Mouse (Mus musculus) fibroblast of lung, adult 2 months (primary cell): ENCODE measurements around the gene Emc10.

Source experiments
- DNase-seq: peaks from one replicate; pipeline ENCODE4 v3.0.0-alpha.2; 2011; ENCODE audit warnings: low read depth

Emc10 gene

GRCm38 (mm10) chr7:44463056-44463425 is 33.3 kb downstream of the Emc10 start:
- no peak for DNase-seq

GRCm38 (mm10) chr7:44462218-44463055 is 33.9 kb downstream of the Emc10 start:
- DNase-seq, result no peak

- no peak for DNase-seq
These were observed 34.7 kb downstream of the Emc10 start for GRCm38 (mm10) chr7:44461503-44462217.

- DNase-seq, result no peak
These were observed 35.4 kb downstream of the Emc10 start for GRCm38 (mm10) chr7:44460767-44461502.

GRCm38 (mm10) chr7:44460067-44460466 is 36.3 kb downstream of the Emc10 start:
- no peak for DNase-seq

- no peak for DNase-seq
These were observed 40.0 kb downstream of the Emc10 start for GRCm38 (mm10) chr7:44456302-44456701.

GRCm38 (mm10) chr7:44453256-44453655 is 43.1 kb downstream of the Emc10 start:
- no peak for DNase-seq

GRCm38 (mm10) chr7:44446070-44446855 is 50.1 kb downstream of the Emc10 start:
- no peak for DNase-seq

- DNase-seq, result no peak
These were observed 50.8 kb downstream of the Emc10 start for GRCm38 (mm10) chr7:44445528-44445923.

GRCm38 (mm10) chr7:44444886-44445527 is 51.3 kb downstream of the Emc10 start:
- DNase-seq, result no peak

- no peak for DNase-seq
These were observed 52.8 kb downstream of the Emc10 start for GRCm38 (mm10) chr7:44443268-44444173.

- DNase-seq, result no peak
These were observed 53.9 kb downstream of the Emc10 start for GRCm38 (mm10) chr7:44442407-44442821.

GRCm38 (mm10) chr7:44441648-44442109 is 54.6 kb downstream of the Emc10 start:
- no peak for DNase-seq

GRCm38 (mm10) chr7:44441180-44441579 is 55.1 kb downstream of the Emc10 start:
- DNase-seq, result no peak

GRCm38 (mm10) chr7:44440479-44440878 is 55.9 kb downstream of the Emc10 start:
- DNase-seq, result no peak
